Mouse (Mus musculus): ENCODE results near the gene Cab39l. TPM values are rescaled to one million over a fixed set of nuclear protein-coding genes. Genes with fewer than 3 reads are reported as not detected.
"Not testable (repeated sequence)": the region's sequence is repeated elsewhere in the genome, so short reads cannot be mapped to it uniquely, and the experiment has no call there.

The Cab39l gene
- polyA plus RNA-seq, 1 experiment from 2014 or later: 21.8 TPM

- 0 out of 2 replicates have a peak, but pooled peaks have one; percentile 21 for ATAC-seq (ENCODE audit: low read depth)
- no peaks in the 10 kb centered on the region for H3K36me3 ChIP-seq (ENCODE audit: control insufficient read depth, insufficient read depth)
- no peak overlapping the region for H3K9ac ChIP-seq (ENCODE audit: low read depth, low read length)
- no peak overlapping the region for H3K4me3 ChIP-seq (ENCODE audit: low read depth, low read length)
- no peak overlapping the region for H3K4me2 ChIP-seq (ENCODE audit: low read depth, low read length)
- 14% methylated on average over 5 of the region's 5 CpGs for whole genome bisulfite sequencing (ENCODE audit: insufficient replicate concordance)
- H3K4me1 ChIP-seq (ENCODE audit: control insufficient read depth, low read depth, low read length): no peaks in the 10 kb centered on the region
- H3K27me3 ChIP-seq (ENCODE audit: control insufficient read depth, insufficient read depth, low read depth, low read length): peaks cover 4% of the 10 kb centered on the region; the same call in 1 of the 2 replicates
- H3K9me3 ChIP-seq (replicated peaks; ENCODE audit: control insufficient read depth, low read length): no peaks in the 10 kb centered on the region
- no peak overlapping the region for H3K27ac ChIP-seq (ENCODE audit: low read length)
These were observed 165.0 kb downstream of the Cab39l start for GRCm38 (mm10) chr14:59605671-59606353.

- Histone ChIP-seq H3K27ac (ENCODE audit: low read length) (no peak overlapping the region), H3K4me1 (ENCODE audit: control insufficient read depth, low read depth, low read length) (no peaks in the 10 kb centered on the region), H3K9me3 (replicated peaks; ENCODE audit: control insufficient read depth, low read length) (no peaks in the 10 kb centered on the region), H3K27me3 (ENCODE audit: control insufficient read depth, insufficient read depth, low read depth, low read length) (peaks cover 4% of the 10 kb centered on the region; the same call in 1 of the 2 replicates), H3K9ac (ENCODE audit: low read depth, low read length) (no peak overlapping the region), H3K4me2 (ENCODE audit: low read depth, low read length) (no peak overlapping the region), H3K4me3 (ENCODE audit: low read depth, low read length) (no peak overlapping the region), H3K36me3 (ENCODE audit: control insufficient read depth, insufficient read depth) (no peaks in the 10 kb centered on the region)
- no peak for ATAC-seq (ENCODE audit: low read depth)
- WGBS (ENCODE audit: insufficient replicate concordance): 32% methylated on average over 3 of the region's 3 CpGs
These were observed 166.2 kb downstream of the Cab39l start for GRCm38 (mm10) chr14:59607021-59607420.

GRCm38 (mm10) chr14:59612920-59613625 is 172.3 kb downstream of the Cab39l start:
- no peak for ATAC-seq (ENCODE audit: low read depth)
- H3K27ac ChIP-seq (ENCODE audit: low read length): no peak overlapping the region
- H3K9ac ChIP-seq (ENCODE audit: low read depth, low read length): no peak overlapping the region
- H3K9me3 ChIP-seq (replicated peaks; ENCODE audit: control insufficient read depth, low read length): no peaks in the 10 kb centered on the region
- H3K4me2 ChIP-seq (ENCODE audit: low read depth, low read length): no peak overlapping the region
- no peaks in the 10 kb centered on the region for H3K27me3 ChIP-seq (ENCODE audit: control insufficient read depth, insufficient read depth, low read depth, low read length)
- WGBS (ENCODE audit: insufficient replicate concordance): 40% methylated on average over 14 of the region's 14 CpGs
- H3K36me3 ChIP-seq (ENCODE audit: control insufficient read depth, insufficient read depth): no peaks in the 10 kb centered on the region
- no peaks in the 10 kb centered on the region for H3K4me1 ChIP-seq (ENCODE audit: control insufficient read depth, low read depth, low read length)
- H3K4me3 ChIP-seq (ENCODE audit: low read depth, low read length): no peak overlapping the region

DNA sequence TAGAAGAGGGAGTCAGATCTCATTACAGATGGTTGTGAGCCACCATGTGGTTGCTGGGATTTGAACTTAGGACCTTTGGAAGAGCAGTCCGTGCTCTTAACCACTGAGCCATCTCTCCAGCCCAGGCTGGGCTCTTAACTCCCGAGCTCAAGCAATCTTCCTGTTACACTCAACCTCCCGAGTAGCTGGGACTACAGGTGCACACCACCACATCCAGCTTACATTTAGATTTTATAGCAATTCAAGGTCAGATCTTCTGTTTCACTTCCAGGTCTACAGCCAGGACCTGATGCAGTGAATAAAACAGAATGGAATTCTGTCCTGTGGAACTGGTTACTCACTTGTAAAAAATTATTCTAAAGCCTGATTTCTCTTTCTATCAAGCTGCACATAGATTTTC is 173.4 kb downstream of the Cab39l start:
- WGBS (ENCODE audit: insufficient replicate concordance): 40% methylated on average over 3 of the region's 3 CpGs
- ATAC-seq (ENCODE audit: low read depth); H3K9ac ChIP-seq (ENCODE audit: low read depth, low read length); H3K4me3 ChIP-seq (ENCODE audit: low read depth, low read length); H3K4me2 ChIP-seq (ENCODE audit: low read depth, low read length); H3K27ac ChIP-seq (ENCODE audit: low read length); H3K36me3 ChIP-seq (ENCODE audit: control insufficient read depth, insufficient read depth); H3K4me1 ChIP-seq (ENCODE audit: control insufficient read depth, low read depth, low read length); H3K27me3 ChIP-seq (ENCODE audit: control insufficient read depth, insufficient read depth, low read depth, low read length); H3K9me3 ChIP-seq (replicated peaks; ENCODE audit: control insufficient read depth, low read length): not testable (repeated sequence)

DNA sequence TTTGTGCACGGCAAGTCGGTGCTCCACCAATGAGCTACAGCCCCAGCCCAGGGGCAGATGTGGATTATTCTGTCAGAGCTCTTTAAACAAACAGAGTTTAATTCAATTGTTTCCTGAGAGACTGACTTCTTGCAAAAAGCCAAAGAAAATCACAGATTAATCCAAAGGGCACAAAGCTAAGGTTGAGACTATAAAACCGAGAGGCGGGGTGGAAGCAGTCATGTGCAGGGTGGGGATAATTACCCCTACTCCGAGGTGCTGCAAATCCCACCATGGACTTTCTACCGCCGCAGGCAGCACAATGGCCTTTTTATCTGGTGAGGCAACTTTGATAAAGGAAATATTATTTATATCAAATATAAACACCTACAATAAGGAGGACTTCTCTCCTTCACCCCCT is 176.0 kb downstream of the Cab39l start:
- no peak overlapping the region for H3K27ac ChIP-seq (ENCODE audit: low read length)
- WGBS (ENCODE audit: insufficient replicate concordance): 72% methylated on average over 7 of the region's 7 CpGs
- H3K9ac ChIP-seq (ENCODE audit: low read depth, low read length): no peak overlapping the region
- no peak for ATAC-seq (ENCODE audit: low read depth)
- no peaks in the 10 kb centered on the region for H3K27me3 ChIP-seq (ENCODE audit: control insufficient read depth, insufficient read depth, low read depth, low read length)
- no peaks in the 10 kb centered on the region for H3K36me3 ChIP-seq (ENCODE audit: control insufficient read depth, insufficient read depth)
- no peak overlapping the region for H3K4me2 ChIP-seq (ENCODE audit: low read depth, low read length)
- H3K4me3 ChIP-seq (ENCODE audit: low read depth, low read length): no peak overlapping the region
- no peaks in the 10 kb centered on the region for H3K9me3 ChIP-seq (replicated peaks; ENCODE audit: control insufficient read depth, low read length)
- no peaks in the 10 kb centered on the region for H3K4me1 ChIP-seq (ENCODE audit: control insufficient read depth, low read depth, low read length)

GRCm38 (mm10) chr14:59624326-59624885 is 183.6 kb downstream of the Cab39l start:
- Histone ChIP-seq H3K36me3 (ENCODE audit: control insufficient read depth, insufficient read depth) (no peaks in the 10 kb centered on the region), H3K9ac (ENCODE audit: low read depth, low read length) (no peak overlapping the region), H3K4me2 (ENCODE audit: low read depth, low read length) (no peak overlapping the region), H3K27ac (ENCODE audit: low read length) (no peak overlapping the region), H3K4me1 (ENCODE audit: control insufficient read depth, low read depth, low read length) (peaks cover 2% of the 10 kb centered on the region), H3K4me3 (ENCODE audit: low read depth, low read length) (no peak overlapping the region), H3K27me3 (ENCODE audit: control insufficient read depth, insufficient read depth, low read depth, low read length) (peaks cover 32% of the 10 kb centered on the region), H3K9me3 (replicated peaks; ENCODE audit: control insufficient read depth, low read length) (no peaks in the 10 kb centered on the region)
- ATAC-seq (ENCODE audit: low read depth): no peak
- WGBS (ENCODE audit: insufficient replicate concordance): 50% methylated on average over 9 of the region's 9 CpGs

DNA sequence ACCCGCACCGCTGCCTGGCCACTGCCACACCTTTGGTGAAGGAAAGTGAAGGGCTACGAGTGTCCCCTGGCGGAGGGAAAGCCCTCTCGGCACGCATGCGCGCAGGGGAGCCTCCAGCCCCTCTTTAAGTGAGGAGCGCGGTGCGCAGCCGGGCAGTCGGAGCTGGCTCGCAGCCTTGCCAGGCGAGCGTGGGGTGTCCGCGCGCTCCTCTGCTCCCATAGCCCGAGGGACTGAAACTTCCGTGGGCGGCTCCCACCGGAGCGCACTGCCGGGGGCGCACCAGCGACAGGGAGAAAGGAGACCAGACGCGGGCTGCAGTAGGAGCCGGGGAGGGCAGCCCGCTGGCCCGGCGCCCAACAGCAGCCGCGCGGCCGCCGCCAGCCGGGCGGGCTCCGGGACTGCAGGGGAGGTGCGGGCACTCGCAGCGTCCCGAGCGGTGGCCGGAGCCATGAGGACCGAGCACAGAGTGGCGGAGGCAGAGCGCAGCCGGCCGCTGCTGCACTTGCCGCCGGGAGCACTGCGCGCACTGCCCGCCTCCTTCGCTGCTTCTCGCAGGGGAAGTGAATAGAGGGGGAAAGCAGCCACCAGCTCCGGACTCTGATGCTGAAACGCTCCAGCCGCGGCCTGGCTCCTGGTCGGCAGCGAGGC is 184.5 kb downstream of the Cab39l start, which contains the start of gene Shisa2:
Gene Shisa2, plus strand, starts transcription at position 151 of the 648 bp plus-strand sequence.
- ATAC-seq (ENCODE audit: low read depth): peak; percentile 62
- H3K36me3 ChIP-seq (ENCODE audit: control insufficient read depth, insufficient read depth): no peaks in the 10 kb centered on the region
- H3K9ac ChIP-seq (ENCODE audit: low read depth, low read length): no peak within 1 kb of the TSS
- H3K4me1 ChIP-seq (ENCODE audit: control insufficient read depth, low read depth, low read length): peaks cover 2% of the 10 kb centered on the region
- peak within 1 kb of the TSS; percentile 65 for H3K4me2 ChIP-seq (ENCODE audit: low read depth, low read length)
- peaks cover 32% of the 10 kb centered on the region for H3K27me3 ChIP-seq (ENCODE audit: control insufficient read depth, insufficient read depth, low read depth, low read length)
- H3K27ac ChIP-seq (ENCODE audit: low read length): no peak within 1 kb of the TSS
- H3K9me3 ChIP-seq (replicated peaks; ENCODE audit: control insufficient read depth, low read length): no peaks in the 10 kb centered on the region
- 1% methylated on average over 56 of the region's 65 CpGs for WGBS (ENCODE audit: insufficient replicate concordance)
- peak within 1 kb of the TSS; percentile 57 for H3K4me3 ChIP-seq (ENCODE audit: low read depth, low read length)

GRCm38 (mm10) chr14:59625806-59626364 is 185.1 kb downstream of the Cab39l start:
- Histone ChIP-seq H3K4me3 (ENCODE audit: low read depth, low read length) (peak overlapping the region; percentile 57), H3K9ac (ENCODE audit: low read depth, low read length) (0 out of 2 replicates have a peak overlapping the region, but pooled peaks have one; percentile 16), H3K36me3 (ENCODE audit: control insufficient read depth, insufficient read depth) (no peaks in the 10 kb centered on the region), H3K27me3 (ENCODE audit: control insufficient read depth, insufficient read depth, low read depth, low read length) (peaks cover 32% of the 10 kb centered on the region), H3K9me3 (replicated peaks; ENCODE audit: control insufficient read depth, low read length) (no peaks in the 10 kb centered on the region), H3K4me2 (ENCODE audit: low read depth, low read length) (peak overlapping the region; percentile 65), H3K4me1 (ENCODE audit: control insufficient read depth, low read depth, low read length) (peaks cover 2% of the 10 kb centered on the region), H3K27ac (ENCODE audit: low read length) (no peak overlapping the region)
- ATAC-seq (ENCODE audit: low read depth): no peak
- WGBS (ENCODE audit: insufficient replicate concordance): under 1% methylated on average over 51 of the region's 51 CpGs

All from liver, embryonic 16.5 days (tissue).